Mouse (Mus musculus) gastrocnemius, postnatal 36 days (tissue): ENCODE data around the gene Gm49373. TPM values are rescaled to one million over a fixed set of nuclear protein-coding genes. Genes with fewer than 3 reads are reported as not detected.
A peak's percentile ranks its signal among the peaks of the same experiment; 100 is the strongest.
"Not testable (repeated sequence)": the region's sequence is repeated elsewhere in the genome, so short reads cannot be mapped to it uniquely, and the experiment has no call there.

Experiments used
- DNase-seq, 2 experiments: peaks; one replicate each; pipeline ENCODE4 v3.0.0; 2022
- intact Hi-C: fragments of 180-260 bp; cut with DNase I; formaldehyde crosslinking; loops from one replicate; pipeline ENCODE4 v1.15.1; 2025
- total RNA-seq, 2 experiments: library from RNA; stranded (reverse); gene quantifications; 2 replicates each; pipeline ENCODE4 v1.2.3; 2021

Gm49373 gene
- total RNA-seq, 2 experiments from 2014 or later, result 0.17 TPM; not detected in 1

- intact Hi-C loops, result no loop called here
- no peak for DNase-seq
Measured at GRCm38 (mm10) chr9:21081127-21081526, 8.2 kb upstream of the Gm49373 start.

- DNase-seq, result no peak
- intact Hi-C loops, result no loop called here
Measured at GRCm38 (mm10) chr9:21075625-21076024, 2.7 kb upstream of the Gm49373 start.

- DNase-seq, result no peak
- intact Hi-C loops, result no loop called here
Measured at GRCm38 (mm10) chr9:21074173-21074572, 1.3 kb upstream of the Gm49373 start.

- intact Hi-C loops, result no loop called here
- no peak for DNase-seq
Measured at GRCm38 (mm10) chr9:21072641-21073040, 255 bp downstream of the Gm49373 start.

GRCm38 (mm10) chr9:21067006-21067684, 5.8 kb downstream of the Gm49373 start, which contains the start of gene Zglp1:
Gene Zglp1 (minus strand): TSS chr9:21067093.
- no peak for DNase-seq
- intact Hi-C loops, result no loop called here

- no peak for DNase-seq
- intact Hi-C loops, result no loop called here
Measured at GRCm38 (mm10) chr9:21062928-21063327, 10.0 kb downstream of the Gm49373 start.

- intact Hi-C loops, result no loop called here
- no peak for DNase-seq
Measured at GRCm38 (mm10) chr9:21051578-21051977, 21.3 kb downstream of the Gm49373 start.

GRCm38 (mm10) chr9:21045235-21045634, 27.7 kb downstream of the Gm49373 start:
- intact Hi-C loops, result no loop called here
- no peak for DNase-seq

GRCm38 (mm10) chr9:21044785-21045184, 28.1 kb downstream of the Gm49373 start:
- DNase-seq, intact Hi-C loops: not testable (repeated sequence)

GRCm38 (mm10) chr9:21043563-21043962, 29.3 kb downstream of the Gm49373 start:
- intact Hi-C loops, result no loop called here
- DNase-seq, result no peak

- DNase-seq, result no peak
- intact Hi-C loops, result no loop called here
Measured at GRCm38 (mm10) chr9:21041308-21041707, 31.6 kb downstream of the Gm49373 start.

GRCm38 (mm10) chr9:21039779-21040178, 33.1 kb downstream of the Gm49373 start:
- intact Hi-C loops, result no loop called here

GRCm38 (mm10) chr9:21037481-21037891, 35.4 kb downstream of the Gm49373 start:
- no peak for DNase-seq

More at GRCm38 (mm10) chr9:21039779-21040178, 33.1 kb downstream of the Gm49373 start:
- no peak for DNase-seq

GRCm38 (mm10) chr9:21036666-21037065, 36.2 kb downstream of the Gm49373 start:
- intact Hi-C loops, result no loop called here
- no peak for DNase-seq

More at GRCm38 (mm10) chr9:21037481-21037891, 35.4 kb downstream of the Gm49373 start:
- intact Hi-C loops, result no loop called here

GRCm38 (mm10) chr9:21036161-21036560, 36.7 kb downstream of the Gm49373 start:
- intact Hi-C loops, result no loop called here
- no peak for DNase-seq

- no peak for DNase-seq
- intact Hi-C loops, result no loop called here
Measured at GRCm38 (mm10) chr9:21035586-21035985, 37.3 kb downstream of the Gm49373 start.

GRCm38 (mm10) chr9:21034481-21035085, 38.3 kb downstream of the Gm49373 start:
- intact Hi-C loops, result loop anchor here (5.0 kb wide), 1 partner anchor 103 kb away; no protein-coding TSS in a partner anchor
- no peak for DNase-seq

- peak; percentile 81 to 82 for DNase-seq
- intact Hi-C loops, result loop anchor here (5.0 kb wide), 1 partner anchor 104 kb away; no protein-coding TSS in a partner anchor
Measured at GRCm38 (mm10) chr9:21033136-21033535, 39.8 kb downstream of the Gm49373 start.

GRCm38 (mm10) chr9:21032491-21032890, 40.4 kb downstream of the Gm49373 start:
- intact Hi-C loops, result loop anchor here (5.0 kb wide), 1 partner anchor 105 kb away; no protein-coding TSS in a partner anchor
- no peak for DNase-seq

GRCm38 (mm10) chr9:21031896-21032351, 41.0 kb downstream of the Gm49373 start, which contains the start of gene Icam5:
Gene Icam5 (plus strand): TSS chr9:21032073.
- intact Hi-C loops, result loop anchor here (5.0 kb wide), 1 partner anchor 105 kb away; no protein-coding TSS in a partner anchor
- no peak for DNase-seq

- DNase-seq, result peak; percentile 32 to 57
- intact Hi-C loops, result loop anchor here (5.0 kb wide), 1 partner anchor 106 kb away; no protein-coding TSS in a partner anchor
Measured at GRCm38 (mm10) chr9:21031251-21031895, 41.5 kb downstream of the Gm49373 start.
